Comparison of ENCODE assay signal across 13 mouse cellular contexts in the genomic region with DNA sequence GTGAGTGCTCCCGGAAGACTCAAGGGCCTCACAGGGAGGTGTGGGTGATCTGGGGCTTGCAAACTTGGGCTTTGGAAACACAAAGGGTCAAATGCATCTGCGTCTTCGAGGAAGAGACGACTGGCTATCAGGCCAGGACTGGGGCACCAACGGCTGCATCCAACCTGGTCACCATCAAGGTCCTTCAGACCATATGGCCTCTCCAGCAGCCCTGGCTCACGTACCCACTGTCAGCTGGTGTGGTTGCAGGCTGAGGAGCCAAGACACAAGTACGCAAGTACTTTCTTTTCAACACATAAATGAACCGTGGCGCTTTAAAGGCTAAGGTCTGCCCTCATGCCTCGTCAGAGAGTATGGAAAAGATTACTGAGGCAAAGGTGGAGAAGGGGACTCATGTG. TPM values are rescaled to one million over a fixed set of nuclear protein-coding genes. Genes with fewer than 3 reads are reported as not detected.
DNase-seq lines count a peak whose midpoint lies in the region; ATAC-seq and TF ChIP-seq lines count a peak whose summit lies in the region.
"Had no signal": no experiment of that assay in that cellular context is flagged by ENCODE, and none has a peak within 500 bp of the region (broad histone marks: within the 10 kb centered on the region; RNA-seq: fewer than 3 reads in every experiment).

No protein-coding gene starts in this region.

- DNase-seq in cerebellum, adult 11-12 months, result peak; percentile 43
- DNase-seq in cerebellum, postnatal 4 days (ENCODE audit: low spot score in 2 of 2), result no peak
- no peak for DNase-seq in kidney, postnatal 0 days (ENCODE audit: low spot score)
- DNase-seq in kidney, adult 2 months, result no peak
- DNase-seq in gastrocnemius, postnatal 14 days, result no peak
- no peak for DNase-seq in layer of hippocampus, adult 2 months (ENCODE audit: low spot score in 2 of 2)

- 0 out of 2 replicates have a peak overlapping the region, but pooled peaks have one; percentile 25 for H3K9ac ChIP-seq in kidney, postnatal 0 days (ENCODE audit: low read depth, low read length)
- no peak overlapping the region for H3K9ac ChIP-seq in embryonic facial prominence, embryonic 12.5 days
- H3K9ac ChIP-seq: forebrain, postnatal 0 days; hindbrain, embryonic 12.5 days; liver, embryonic 15.5 days; stomach, embryonic 15.5 days had no signal

- no peak for TF ChIP-seq CTCF in kidney, postnatal 0 days (IDR thresholded peaks at IDR 0.05; ENCODE audit: low read depth)
- TF ChIP-seq CTCF in kidney, adult 2 months (conservative IDR thresholded peaks at IDR 0.05; ENCODE audit: insufficient read depth, insufficient read length, low read depth, low read length), result no peak
- no peak for TF ChIP-seq CTCF in layer of hippocampus, adult 2 months (conservative IDR thresholded peaks at IDR 0.05)

- H3K4me3 ChIP-seq in kidney, postnatal 0 days (replicated peaks; ENCODE audit: low read depth, low read length), result no peak overlapping the region
- H3K4me3 ChIP-seq in kidney, adult 2 months (ENCODE audit: insufficient read depth, low read depth, low read length), result no peak overlapping the region
- no peak overlapping the region for H3K4me3 ChIP-seq in embryonic facial prominence, embryonic 12.5 days
- no peak overlapping the region for H3K4me3 ChIP-seq in myocyte
- no peak overlapping the region for H3K4me3 ChIP-seq in layer of hippocampus, adult 2 months
- H3K4me3 ChIP-seq: gastrocnemius, adult 2 months; hindbrain, embryonic 12.5 days; liver, embryonic 15.5 days; stomach, embryonic 15.5 days had no signal

- no peak overlapping the region for H3K27ac ChIP-seq in kidney, postnatal 0 days
- H3K27ac ChIP-seq in kidney, adult 2 months (ENCODE audit: insufficient read depth, low read depth, low read length), result no peak overlapping the region
- H3K27ac ChIP-seq in embryonic facial prominence, embryonic 12.5 days, result no peak overlapping the region
- H3K27ac ChIP-seq in layer of hippocampus, adult 2 months, result no peak overlapping the region
- H3K27ac ChIP-seq: gastrocnemius, adult 2 months; hindbrain, embryonic 12.5 days; liver, embryonic 15.5 days had no signal

- no peak for ATAC-seq in kidney, postnatal 0 days (replicated peaks; ENCODE audit: low FRiP score, low read depth)
- ATAC-seq in embryonic facial prominence, embryonic 12.5 days (ENCODE audit: insufficient number of reproducible peaks, insufficient read depth, low FRiP score, low TSS enrichment), result no peak

- no peaks in the 10 kb centered on the region for H3K79me2 ChIP-seq in myocyte (ENCODE audit: control insufficient read depth, insufficient read depth)

- 65% methylated on average over 10 of the region's 10 CpGs for WGBS in kidney, postnatal 0 days
- 72% methylated on average over 10 of the region's 10 CpGs for WGBS in kidney, adult 2 months
- 49% methylated on average over 10 of the region's 10 CpGs for WGBS in embryonic facial prominence, embryonic 12.5 days

- intact Hi-C loops in gastrocnemius, postnatal 14 days (cut with DNase I; ENCODE audit: low total_unique reads), result loop anchor here (2.0 to 10.0 kb wide), 2 partner anchors 103 to 153 kb away; a partner anchor contains a TSS

- no peaks in the 10 kb centered on the region for H3K27me3 ChIP-seq in kidney, postnatal 0 days (ENCODE audit: insufficient read depth, low read length)
- H3K27me3 ChIP-seq in kidney, adult 2 months (replicated peaks; ENCODE audit: control insufficient read depth, insufficient read depth, low read length), result no peaks in the 10 kb centered on the region
- H3K27me3 ChIP-seq in embryonic facial prominence, embryonic 12.5 days, result no peaks in the 10 kb centered on the region
- no peaks in the 10 kb centered on the region for H3K27me3 ChIP-seq in myocyte (ENCODE audit: control insufficient read depth, insufficient read depth, insufficient read length)
- H3K27me3 ChIP-seq: hindbrain, embryonic 12.5 days; liver, embryonic 15.5 days; stomach, embryonic 15.5 days had no signal

- H3K4me1 ChIP-seq in kidney, postnatal 0 days (replicated peaks; ENCODE audit: insufficient read depth, low read length), result no peaks in the 10 kb centered on the region
- no peaks in the 10 kb centered on the region for H3K4me1 ChIP-seq in kidney, adult 2 months (ENCODE audit: control insufficient read depth, insufficient read depth, low read length)
- H3K4me1 ChIP-seq in embryonic facial prominence, embryonic 12.5 days, result peaks cover 45% of the 10 kb centered on the region

- no peaks in the 10 kb centered on the region for H3K36me3 ChIP-seq in kidney, postnatal 0 days (ENCODE audit: insufficient read depth, low read length)
- H3K36me3 ChIP-seq in kidney, adult 2 months (ENCODE audit: control insufficient read depth, insufficient read depth, low read length), result no peaks in the 10 kb centered on the region
- 0 out of 2 replicates have a peak, but pooled peaks cover 5% of the 10 kb centered on the region for H3K36me3 ChIP-seq in embryonic facial prominence, embryonic 12.5 days
- H3K36me3 ChIP-seq in myocyte (ENCODE audit: control insufficient read depth, insufficient read depth), result no peaks in the 10 kb centered on the region
- H3K36me3 ChIP-seq: hindbrain, embryonic 12.5 days; liver, embryonic 15.5 days; stomach, embryonic 15.5 days had no signal

- no peaks in the 10 kb centered on the region for H3K9me3 ChIP-seq in kidney, postnatal 0 days (replicated peaks; ENCODE audit: low read length)
- H3K9me3 ChIP-seq in embryonic facial prominence, embryonic 12.5 days, result no peaks in the 10 kb centered on the region
- H3K9me3 ChIP-seq: hindbrain, embryonic 12.5 days; liver, embryonic 15.5 days; stomach, embryonic 15.5 days had no signal

- H3ac ChIP-seq in myocyte (ENCODE audit: control insufficient read depth, insufficient read length), result no peak overlapping the region

- no peak overlapping the region for H3K4me2 ChIP-seq in kidney, postnatal 0 days (ENCODE audit: low read length)
- peak overlapping the region; percentile 0; the same call in 1 of the 2 replicates for H3K4me2 ChIP-seq in embryonic facial prominence, embryonic 12.5 days (replicated peaks)
- H3K4me2 ChIP-seq in myocyte (ENCODE audit: low read depth), result peak overlapping the region; percentile 89
- H3K4me2 ChIP-seq: hindbrain, embryonic 12.5 days; liver, embryonic 15.5 days; stomach, embryonic 15.5 days had no signal

- TF ChIP-seq POLR2A in kidney, adult 2 months (IDR thresholded peaks at IDR 0.05; ENCODE audit: low read depth, low read length), result no peak
- TF ChIP-seq POLR2A in myocyte (IDR thresholded peaks at IDR 0.05; ENCODE audit: insufficient read length, low read depth), result no peak

TF ChIP-seq in myocyte, 11 proteins besides CTCF, POLR2A, EP300 and RAD21:
- TF ChIP-seq POLR2AphosphoS2 (IDR thresholded peaks at IDR 0.05; ENCODE audit: insufficient read length, low read depth), result no peak
- no peak for TF ChIP-seq E2F4 (IDR thresholded peaks at IDR 0.05; ENCODE audit: insufficient read depth)
- TF ChIP-seq MYOD1 (IDR thresholded peaks at IDR 0.05; ENCODE audit: control insufficient read depth in 1 of 3, insufficient read length in 2 of 3, low read depth in 2 of 3), result no peak
- no peak for TF ChIP-seq USF1 (IDR thresholded peaks at IDR 0.05; ENCODE audit: low read depth)
- TF ChIP-seq MYOG (IDR thresholded peaks at IDR 0.05; ENCODE audit: control insufficient read depth in 1 of 3, insufficient read depth in 1 of 3, insufficient read length in 2 of 3, low read depth in 2 of 3), result no peak
- TF ChIP-seq TCF12 (IDR thresholded peaks at IDR 0.05; ENCODE audit: insufficient read depth, poor library complexity, severe bottlenecking), result no peak
- TF ChIP-seq CEBPB (IDR thresholded peaks at IDR 0.05; ENCODE audit: insufficient read depth, poor library complexity, severe bottlenecking), result no peak
- TF ChIP-seq MAX (IDR thresholded peaks at IDR 0.05; ENCODE audit: low read depth), result no peak
- no peak for TF ChIP-seq SRF (IDR thresholded peaks at IDR 0.05; ENCODE audit: control insufficient read depth, insufficient read length, low read depth)
- no peak for TF ChIP-seq TCF3 (IDR thresholded peaks at IDR 0.05; ENCODE audit: insufficient read length, low read depth)
- no peak for TF ChIP-seq REST (IDR thresholded peaks at IDR 0.05; ENCODE audit: insufficient read depth, insufficient read length)

RNA-seq across cellular contexts. Expression of a gene that starts 40.5 kb away (rescaled TPM):
- polyA plus RNA-seq in kidney, postnatal 0 days (2015; fragmentation: Nextera tagmentation; extraction: Ambion mirVana), result 9.2 and 9.5 TPM in 2 replicates
- polyA plus RNA-seq in kidney, adult 2 months (2012; rRNA removed), result 25.2 and 31.5 TPM in 2 replicates
- 20.3 and 20.9 TPM in 2 replicates for polyA plus RNA-seq in embryonic facial prominence, embryonic 12.5 days (2016; fragmentation: Nextera tagmentation; extraction: Ambion mirVana)
- polyA plus RNA-seq in myocyte (2012; fragmentation: generic; extraction: Trizol), result 8.5 TPM
- total RNA-seq in gastrocnemius, postnatal 14 days (2021), result 10 to 100 TPM; 14.3 to 18.5 TPM
- total RNA-seq in layer of hippocampus, adult 2 months (2021), result 10 to 100 TPM; 44.0 to 44.1 TPM

RNA-seq across cellular contexts. Expression of a gene that starts 40.6 kb away (rescaled TPM):
- polyA plus RNA-seq in kidney, postnatal 0 days (2015; fragmentation: Nextera tagmentation; extraction: Ambion mirVana), result 3.3 and 4.0 TPM in 2 replicates
- 0.27 and 0.30 TPM in 2 replicates for polyA plus RNA-seq in kidney, adult 2 months (2012; rRNA removed)
- 10.5 and 11.6 TPM in 2 replicates for polyA plus RNA-seq in embryonic facial prominence, embryonic 12.5 days (2016; fragmentation: Nextera tagmentation; extraction: Ambion mirVana)
- 0.07 TPM for polyA plus RNA-seq in myocyte (2012; fragmentation: generic; extraction: Trizol)
- not detected for total RNA-seq in gastrocnemius, postnatal 14 days (2021)
- total RNA-seq in layer of hippocampus, adult 2 months (2021), result 1 to 10 TPM; 2.8 to 4.1 TPM
- total RNA-seq: gastrocnemius, adult 2 months had no signal
